Mouse (Mus musculus): ENCODE measurements around the gene Chn2. TPM values are rescaled to one million over a fixed set of nuclear protein-coding genes. Genes with fewer than 3 reads are reported as not detected.

Chn2 gene
- polyA plus RNA-seq, 1 experiment from 2014 or later, result 17.1 TPM

DNA sequence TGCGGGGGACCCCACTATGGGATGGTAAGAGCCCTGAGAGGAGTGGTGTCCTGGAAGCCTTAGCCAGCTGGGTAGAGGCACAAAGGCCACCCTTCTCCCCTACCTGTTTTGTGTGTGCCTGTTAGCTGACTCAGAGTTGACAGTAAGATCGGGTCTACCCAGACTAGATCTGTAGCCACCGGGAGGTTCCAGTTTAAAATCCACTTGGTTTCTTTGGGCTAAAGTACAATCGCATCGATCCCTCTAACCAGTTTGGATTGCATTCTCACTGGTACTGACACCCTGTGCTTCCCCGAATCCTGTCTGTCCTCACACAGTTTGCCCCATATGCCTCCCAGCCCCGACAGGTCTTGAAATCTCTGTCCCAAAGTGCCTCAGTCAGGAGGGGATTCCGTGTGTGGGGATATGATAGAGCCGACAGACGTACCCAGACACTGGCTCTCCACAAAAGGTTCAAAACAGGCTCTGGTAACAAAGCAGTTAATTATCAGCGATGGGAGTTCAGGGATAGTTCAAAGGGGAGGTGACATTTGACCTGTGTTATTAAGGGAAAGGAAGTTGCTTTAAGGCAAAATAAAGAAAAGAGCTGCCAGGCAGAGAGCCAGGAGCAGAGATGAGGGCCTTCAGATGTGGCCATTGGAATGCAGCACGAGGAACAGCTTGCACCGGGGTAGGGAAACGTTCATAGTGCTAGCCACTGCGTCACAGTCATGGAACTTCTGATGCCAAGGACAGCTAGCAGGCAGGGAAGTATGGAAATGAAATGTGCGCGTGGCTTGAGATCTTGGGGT is 212.2 kb downstream of the Chn2 start:
- Histone ChIP-seq H3K4me3 (ENCODE audit: low read length) (no peak overlapping the region), H3K9me3 (ENCODE audit: low read length) (no peaks in the 10 kb centered on the region), H3K27ac (ENCODE audit: low read length) (no peak overlapping the region), H3K36me3 (ENCODE audit: insufficient read depth, low read length) (no peaks in the 10 kb centered on the region), H3K4me2 (replicated peaks; ENCODE audit: low read depth, low read length) (no peak overlapping the region), H3K9ac (replicated peaks; ENCODE audit: low read length) (no peak overlapping the region), H3K27me3 (ENCODE audit: insufficient read depth, low read length) (no peaks in the 10 kb centered on the region), H3K4me1 (ENCODE audit: insufficient read depth, low read length) (peaks cover 41% of the 10 kb centered on the region)
- no peak for ATAC-seq (ENCODE audit: low FRiP score, low TSS enrichment)
- WGBS, result 47% methylated on average over 17 of the region's 17 CpGs

DNA sequence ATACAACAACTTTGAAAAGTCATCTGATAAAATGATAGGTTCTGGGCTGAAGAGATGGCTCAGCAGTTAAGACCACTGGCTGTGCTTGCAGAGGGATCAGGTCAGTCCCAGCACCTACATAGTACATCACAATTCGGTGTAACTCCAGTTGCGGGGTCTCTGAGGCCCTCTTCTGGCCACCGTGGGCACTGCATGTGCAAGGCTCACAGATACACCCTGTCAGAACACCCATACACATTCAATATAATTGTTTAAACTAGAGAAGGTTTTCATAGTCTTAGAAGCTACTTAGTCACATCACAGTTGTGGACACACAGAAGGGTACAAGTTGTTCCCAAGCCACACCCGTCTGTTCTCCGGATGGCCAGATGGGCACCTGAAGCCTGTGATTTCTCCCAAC is 213.9 kb downstream of the Chn2 start:
- Histone ChIP-seq H3K4me3 (ENCODE audit: low read length) (no peak overlapping the region), H3K9me3 (ENCODE audit: low read length) (no peaks in the 10 kb centered on the region), H3K27ac (ENCODE audit: low read length) (no peak overlapping the region), H3K27me3 (ENCODE audit: insufficient read depth, low read length) (no peaks in the 10 kb centered on the region), H3K36me3 (ENCODE audit: insufficient read depth, low read length) (no peaks in the 10 kb centered on the region), H3K4me1 (ENCODE audit: insufficient read depth, low read length) (peaks cover 41% of the 10 kb centered on the region), H3K9ac (replicated peaks; ENCODE audit: low read length) (no peak overlapping the region), H3K4me2 (replicated peaks; ENCODE audit: low read depth, low read length) (no peak overlapping the region)
- 55% methylated on average over 5 of the region's 5 CpGs for WGBS
- ATAC-seq (ENCODE audit: low FRiP score, low TSS enrichment), result peak; percentile 21

DNA sequence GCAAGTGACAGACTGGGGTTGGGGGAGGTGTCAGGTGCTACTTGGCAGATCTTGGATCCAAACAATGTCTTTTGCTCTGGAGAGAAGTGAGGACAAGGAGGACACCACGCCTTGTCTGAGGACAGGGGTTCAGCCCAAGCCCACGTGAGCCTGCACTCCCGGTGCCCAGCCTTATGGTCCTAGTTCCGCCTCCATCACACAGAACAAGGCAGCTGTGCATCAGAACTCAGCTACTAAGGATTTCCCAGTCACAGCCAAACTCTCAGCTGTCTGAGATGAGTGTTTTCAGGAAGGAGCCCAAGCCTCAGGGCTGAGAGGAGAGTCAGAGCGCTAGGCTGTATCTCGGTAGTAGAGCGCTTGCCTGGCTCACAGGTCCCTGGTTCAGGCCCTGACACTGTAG is 214.5 kb downstream of the Chn2 start:
- H3K27me3 ChIP-seq (ENCODE audit: insufficient read depth, low read length), result no peaks in the 10 kb centered on the region
- no peaks in the 10 kb centered on the region for H3K9me3 ChIP-seq (ENCODE audit: low read length)
- H3K4me1 ChIP-seq (ENCODE audit: insufficient read depth, low read length), result peaks cover 40% of the 10 kb centered on the region
- WGBS, result 55% methylated on average over 7 of the region's 7 CpGs
- 0 out of 2 replicates have a peak, but pooled peaks have one; percentile 3 for ATAC-seq (ENCODE audit: low FRiP score, low TSS enrichment)
- peak overlapping the region; percentile 26; the same call in 1 of the 2 replicates for H3K27ac ChIP-seq (ENCODE audit: low read length)
- no peaks in the 10 kb centered on the region for H3K36me3 ChIP-seq (ENCODE audit: insufficient read depth, low read length)
- no peak overlapping the region for H3K9ac ChIP-seq (replicated peaks; ENCODE audit: low read length)
- no peak overlapping the region for H3K4me2 ChIP-seq (replicated peaks; ENCODE audit: low read depth, low read length)
- no peak overlapping the region for H3K4me3 ChIP-seq (ENCODE audit: low read length)

DNA sequence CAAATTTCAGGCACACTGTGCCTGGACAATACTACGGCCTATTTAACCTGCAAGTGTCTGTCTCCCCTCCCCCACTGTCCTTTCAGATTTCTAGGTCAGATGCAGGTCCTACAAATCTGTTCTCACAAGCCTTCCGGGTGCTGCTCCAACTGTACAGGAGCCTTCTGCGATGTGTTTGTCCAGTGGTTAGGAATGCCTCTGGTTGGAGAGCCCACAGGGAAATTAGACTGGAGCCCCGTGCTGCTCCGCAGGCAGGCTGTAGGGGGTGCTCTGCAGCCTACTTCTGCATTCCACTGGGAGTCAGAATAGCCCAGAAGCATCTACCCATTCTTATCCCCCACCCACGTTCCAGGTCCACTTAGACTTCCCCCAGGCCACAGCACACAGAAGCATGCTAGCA is 215.4 kb downstream of the Chn2 start:
- Histone ChIP-seq H3K4me1 (ENCODE audit: insufficient read depth, low read length) (peaks cover 32% of the 10 kb centered on the region), H3K4me2 (replicated peaks; ENCODE audit: low read depth, low read length) (no peak overlapping the region), H3K4me3 (ENCODE audit: low read length) (no peak overlapping the region), H3K9ac (replicated peaks; ENCODE audit: low read length) (no peak overlapping the region), H3K27me3 (ENCODE audit: insufficient read depth, low read length) (no peaks in the 10 kb centered on the region), H3K27ac (ENCODE audit: low read length) (no peak overlapping the region), H3K36me3 (ENCODE audit: insufficient read depth, low read length) (no peaks in the 10 kb centered on the region), H3K9me3 (ENCODE audit: low read length) (no peaks in the 10 kb centered on the region)
- 67% methylated on average over 6 of the region's 6 CpGs for WGBS
- ATAC-seq (ENCODE audit: low FRiP score, low TSS enrichment), result no peak

DNA sequence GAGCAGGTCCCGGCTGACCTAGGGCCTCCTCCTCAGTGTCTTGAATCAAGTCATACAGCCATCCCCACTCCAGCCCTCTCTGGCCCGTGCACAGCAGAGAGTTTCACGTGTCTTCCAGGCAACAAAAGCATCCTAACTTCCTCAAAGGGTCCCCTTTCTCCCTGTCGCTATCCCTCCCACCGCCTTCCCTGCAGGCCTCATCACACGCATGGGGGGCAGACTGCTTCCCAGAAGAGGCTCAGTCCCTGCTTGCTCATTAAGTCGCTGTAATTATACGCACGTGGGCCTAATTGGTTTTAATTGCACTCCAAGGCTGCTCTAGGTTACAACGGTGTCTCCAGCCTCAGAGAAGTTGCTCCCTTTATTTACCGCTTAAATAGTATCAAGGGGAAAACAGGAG is 216.0 kb downstream of the Chn2 start:
- Histone ChIP-seq H3K9me3 (ENCODE audit: low read length) (no peaks in the 10 kb centered on the region), H3K36me3 (ENCODE audit: insufficient read depth, low read length) (no peaks in the 10 kb centered on the region), H3K4me2 (replicated peaks; ENCODE audit: low read depth, low read length) (no peak overlapping the region), H3K27me3 (ENCODE audit: insufficient read depth, low read length) (no peaks in the 10 kb centered on the region), H3K4me1 (ENCODE audit: insufficient read depth, low read length) (peaks cover 26% of the 10 kb centered on the region), H3K4me3 (ENCODE audit: low read length) (no peak overlapping the region), H3K9ac (replicated peaks; ENCODE audit: low read length) (no peak overlapping the region), H3K27ac (ENCODE audit: low read length) (no peak overlapping the region)
- 58% methylated on average over 11 of the region's 11 CpGs for WGBS
- ATAC-seq (ENCODE audit: low FRiP score, low TSS enrichment), result no peak

DNA sequence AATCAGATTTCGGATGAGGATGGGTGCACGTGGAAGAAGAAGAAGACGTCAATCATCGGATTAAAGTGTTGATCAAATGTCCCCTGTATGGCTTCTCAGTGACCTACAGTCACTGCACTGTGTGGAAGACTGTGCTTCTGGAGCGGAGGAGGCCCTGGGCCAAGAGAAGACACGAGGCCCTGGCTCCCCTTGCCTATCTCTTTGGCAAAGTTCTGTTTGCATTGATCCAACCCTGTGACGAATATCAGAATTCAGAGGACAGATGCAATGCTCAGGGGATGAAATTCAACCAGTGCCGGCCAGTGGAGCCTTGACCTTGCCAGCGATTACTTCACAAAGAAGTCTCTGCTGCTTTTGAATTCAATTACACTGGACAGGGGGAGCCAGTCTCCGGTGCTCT is 217.0 kb downstream of the Chn2 start:
- Histone ChIP-seq H3K36me3 (ENCODE audit: insufficient read depth, low read length) (no peaks in the 10 kb centered on the region), H3K9me3 (ENCODE audit: low read length) (no peaks in the 10 kb centered on the region), H3K9ac (replicated peaks; ENCODE audit: low read length) (no peak overlapping the region), H3K27ac (ENCODE audit: low read length) (no peak overlapping the region), H3K4me1 (ENCODE audit: insufficient read depth, low read length) (peaks cover 25% of the 10 kb centered on the region), H3K4me2 (replicated peaks; ENCODE audit: low read depth, low read length) (no peak overlapping the region), H3K4me3 (ENCODE audit: low read length) (no peak overlapping the region), H3K27me3 (ENCODE audit: insufficient read depth, low read length) (no peaks in the 10 kb centered on the region)
- no peak for ATAC-seq (ENCODE audit: low FRiP score, low TSS enrichment)
- WGBS, result 68% methylated on average over 10 of the region's 10 CpGs

DNA sequence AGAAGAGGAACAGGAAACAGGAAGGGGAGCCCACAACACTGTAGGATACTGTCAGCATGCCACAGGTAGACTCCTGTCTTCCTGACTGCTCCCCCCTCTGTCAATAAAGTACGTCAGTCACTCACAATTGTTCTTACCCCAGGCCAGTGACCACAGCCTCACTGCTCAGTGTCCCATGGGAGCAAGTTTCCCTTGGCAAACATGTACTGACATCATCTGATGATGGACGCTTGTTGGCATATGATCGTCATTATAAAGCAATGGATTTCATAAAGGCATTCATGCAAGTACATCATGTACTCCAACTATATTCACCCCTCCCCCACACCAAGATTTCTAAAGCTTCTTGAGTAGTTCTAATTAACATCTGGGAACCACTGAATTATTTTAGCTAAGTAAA is 218.2 kb downstream of the Chn2 start:
- H3K4me3 ChIP-seq (ENCODE audit: low read length), result no peak overlapping the region
- no peak overlapping the region for H3K27ac ChIP-seq (ENCODE audit: low read length)
- no peaks in the 10 kb centered on the region for H3K9me3 ChIP-seq (ENCODE audit: low read length)
- H3K9ac ChIP-seq (replicated peaks; ENCODE audit: low read length), result no peak overlapping the region
- no peak for ATAC-seq (ENCODE audit: low FRiP score, low TSS enrichment)
- H3K36me3 ChIP-seq (ENCODE audit: insufficient read depth, low read length), result no peaks in the 10 kb centered on the region
- WGBS, result 90% methylated on average over 3 of the region's 3 CpGs
- H3K4me1 ChIP-seq (ENCODE audit: insufficient read depth, low read length), result peaks cover 16% of the 10 kb centered on the region
- H3K4me2 ChIP-seq (replicated peaks; ENCODE audit: low read depth, low read length), result no peak overlapping the region
- no peaks in the 10 kb centered on the region for H3K27me3 ChIP-seq (ENCODE audit: insufficient read depth, low read length)

DNA sequence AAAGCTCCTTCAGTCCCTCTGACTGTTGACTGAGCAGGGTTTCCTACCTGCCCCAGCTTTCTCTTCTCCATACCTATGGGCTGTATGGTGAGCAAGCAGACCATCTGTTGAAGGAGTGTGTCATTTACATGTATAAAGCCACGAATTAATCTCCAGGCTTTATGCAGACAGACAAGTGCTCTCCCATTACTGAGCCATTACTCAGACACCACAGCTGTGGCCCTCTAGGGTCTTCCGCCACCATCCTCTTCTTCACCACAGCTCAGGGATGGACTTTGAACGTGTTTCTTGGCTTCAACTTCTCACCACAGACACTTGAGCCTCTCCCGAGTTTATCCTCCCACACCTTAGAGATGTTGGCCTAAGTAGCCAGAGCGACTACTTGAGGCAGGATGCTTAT is 219.1 kb downstream of the Chn2 start:
- WGBS, result 76% methylated on average over 5 of the region's 5 CpGs
- no peaks in the 10 kb centered on the region for H3K27me3 ChIP-seq (ENCODE audit: insufficient read depth, low read length)
- no peaks in the 10 kb centered on the region for H3K9me3 ChIP-seq (ENCODE audit: low read length)
- H3K4me3 ChIP-seq (ENCODE audit: low read length), result no peak overlapping the region
- H3K9ac ChIP-seq (replicated peaks; ENCODE audit: low read length), result no peak overlapping the region
- no peak for ATAC-seq (ENCODE audit: low FRiP score, low TSS enrichment)
- peaks cover 15% of the 10 kb centered on the region for H3K4me1 ChIP-seq (ENCODE audit: insufficient read depth, low read length)
- H3K4me2 ChIP-seq (replicated peaks; ENCODE audit: low read depth, low read length), result no peak overlapping the region
- H3K27ac ChIP-seq (ENCODE audit: low read length), result no peak overlapping the region
- no peaks in the 10 kb centered on the region for H3K36me3 ChIP-seq (ENCODE audit: insufficient read depth, low read length)

DNA sequence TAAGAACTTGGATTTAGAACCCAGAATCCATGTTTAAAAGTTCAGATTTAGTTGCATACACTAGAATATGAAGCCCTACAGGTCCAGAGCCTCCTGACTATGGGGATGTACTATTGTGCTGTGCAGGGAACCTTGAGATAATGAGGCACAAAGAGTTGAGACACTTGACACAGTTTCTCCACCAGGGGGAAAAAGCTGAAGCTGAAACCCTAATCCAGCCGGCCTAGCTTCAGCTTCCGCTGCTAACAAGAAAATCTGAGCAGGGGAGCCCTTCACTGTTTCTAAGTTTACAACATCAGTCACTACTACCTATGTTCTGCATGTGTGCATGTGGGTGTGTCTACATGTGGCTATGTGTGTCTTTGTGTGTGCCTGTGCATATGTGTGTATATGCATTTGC is 223.4 kb downstream of the Chn2 start:
- 55% methylated on average over 2 of the region's 2 CpGs for WGBS
- H3K27me3 ChIP-seq (ENCODE audit: insufficient read depth, low read length), result no peaks in the 10 kb centered on the region
- H3K4me3 ChIP-seq (ENCODE audit: low read length), result no peak overlapping the region
- H3K27ac ChIP-seq (ENCODE audit: low read length), result no peak overlapping the region
- no peaks in the 10 kb centered on the region for H3K36me3 ChIP-seq (ENCODE audit: insufficient read depth, low read length)
- H3K9me3 ChIP-seq (ENCODE audit: low read length), result no peaks in the 10 kb centered on the region
- H3K9ac ChIP-seq (replicated peaks; ENCODE audit: low read length), result no peak overlapping the region
- no peak overlapping the region for H3K4me2 ChIP-seq (replicated peaks; ENCODE audit: low read depth, low read length)
- no peak for ATAC-seq (ENCODE audit: low FRiP score, low TSS enrichment)
- H3K4me1 ChIP-seq (ENCODE audit: insufficient read depth, low read length), result no peaks in the 10 kb centered on the region

DNA sequence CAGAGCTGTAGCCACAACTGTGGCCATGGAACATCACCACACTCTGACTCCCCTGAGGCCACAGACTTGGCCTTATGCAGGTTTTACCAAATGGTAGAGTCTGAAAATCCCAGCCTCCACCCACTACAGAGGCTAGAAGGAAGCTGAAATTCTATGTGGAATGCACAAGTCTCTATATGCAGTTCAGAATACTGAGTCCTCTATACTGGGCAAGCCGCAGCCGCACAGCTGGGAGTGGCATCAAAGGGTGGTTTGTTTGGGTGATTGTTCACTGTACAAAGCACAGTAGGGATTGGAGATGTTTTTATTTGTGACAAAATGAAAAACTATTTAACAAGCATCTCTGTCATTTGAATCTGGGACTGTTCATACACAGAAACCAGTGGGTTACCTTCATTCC is 224.5 kb downstream of the Chn2 start:
- Histone ChIP-seq H3K36me3 (ENCODE audit: insufficient read depth, low read length) (no peaks in the 10 kb centered on the region), H3K27ac (ENCODE audit: low read length) (no peak overlapping the region), H3K9me3 (ENCODE audit: low read length) (no peaks in the 10 kb centered on the region), H3K27me3 (ENCODE audit: insufficient read depth, low read length) (no peaks in the 10 kb centered on the region), H3K4me2 (replicated peaks; ENCODE audit: low read depth, low read length) (no peak overlapping the region), H3K9ac (replicated peaks; ENCODE audit: low read length) (no peak overlapping the region), H3K4me3 (ENCODE audit: low read length) (no peak overlapping the region), H3K4me1 (ENCODE audit: insufficient read depth, low read length) (no peaks in the 10 kb centered on the region)
- WGBS, result 93% methylated on average over 2 of the region's 2 CpGs
- ATAC-seq (ENCODE audit: low FRiP score, low TSS enrichment), result no peak

Data from kidney, embryonic 16.5 days (tissue).